8 mouse cellular contexts compared by ENCODE assay signal in genomic region chr2:155517455-155518423, GRCm38 (mm10). TPM values are rescaled to one million over a fixed set of nuclear protein-coding genes. Genes with fewer than 3 reads are reported as not detected.
DNase-seq lines count a peak whose midpoint lies in the region; ATAC-seq lines count a peak whose summit lies in the region.

Gene Acss2 (plus strand): TSS chr2:155517948.
Gene Ggt7 (minus strand): TSS chr2:155518237.

- H3K9ac ChIP-seq in lung, embryonic 16.5 days (ENCODE audit: low read length): peak within 1 kb of the TSS; percentile 78

- peak within 1 kb of the TSS; percentile 36; the same call in 1 of the 2 replicates for H3K27ac ChIP-seq in lung, embryonic 16.5 days (ENCODE audit: low read length)

- H3K36me3 ChIP-seq in lung, embryonic 16.5 days (ENCODE audit: control insufficient read depth, insufficient read depth, low read length): no peaks in the 10 kb centered on the region

- peak; percentile 91 to 96 for ATAC-seq in hematopoietic stem cell, adult 5-6 weeks (replicated peaks in 1 of 2; ENCODE audit: insufficient read depth in 1 of 2, low FRiP score in 2 of 2, low TSS enrichment in 1 of 2, low read depth in 1 of 2, poor library complexity in 2 of 2, severe bottlenecking in 2 of 2)
- peak; percentile 99 for ATAC-seq in lung, embryonic 16.5 days (ENCODE audit: low read depth)

- H3K27me3 ChIP-seq in lung, embryonic 16.5 days (ENCODE audit: control insufficient read depth, insufficient read depth, low read depth, low read length): peaks cover 12% of the 10 kb centered on the region

- DNase-seq in MEL-GATA-1-ER (ENCODE audit: extremely low read depth, low read depth): peak; percentile 88
- DNase-seq in cerebellum, adult 8-10 months: peak; percentile 99
- DNase-seq in forelimb bud, embryonic 11.5 days (ENCODE audit: low read depth, low spot score): peak; percentile 94
- peak; percentile 96 for DNase-seq in layer of hippocampus, adult 9-10 months (ENCODE audit: low spot score)
- DNase-seq in ovary, postnatal 10 days (ENCODE audit: low spot score): peak; percentile 88
- peak; percentile 96 for DNase-seq in thymus, postnatal 10 days (ENCODE audit: low spot score in 2 of 2)

- no peaks in the 10 kb centered on the region for H3K9me3 ChIP-seq in lung, embryonic 16.5 days (ENCODE audit: control insufficient read depth, low read length)

- WGBS in lung, embryonic 16.5 days: 2% methylated on average over 70 of the region's 70 CpGs

- peak within 1 kb of the TSS; percentile 94 for H3K4me2 ChIP-seq in lung, embryonic 16.5 days (ENCODE audit: low read depth, low read length)

- peak within 1 kb of the TSS; percentile 92 for H3K4me3 ChIP-seq in lung, embryonic 16.5 days (ENCODE audit: low read length)

- H3K4me1 ChIP-seq in lung, embryonic 16.5 days (replicated peaks; ENCODE audit: control insufficient read depth, insufficient read depth, low read length): peaks cover 5% of the 10 kb centered on the region

RNA-seq across cellular contexts. Expression of gene Acss2, which starts in this region (rescaled TPM):
- 16.6 and 19.4 TPM in 2 replicates for total RNA-seq in hematopoietic stem cell, adult 5-6 weeks (2017)
- polyA plus RNA-seq in lung, embryonic 16.5 days (2015; fragmentation: Nextera tagmentation; extraction: Ambion mirVana): 11.0 and 13.6 TPM in 2 replicates

RNA-seq across cellular contexts. Expression of gene Ggt7, which starts in this region (rescaled TPM):
- not detected in 2 replicates for total RNA-seq in hematopoietic stem cell, adult 5-6 weeks (2017)
- polyA plus RNA-seq in lung, embryonic 16.5 days (2015; fragmentation: Nextera tagmentation; extraction: Ambion mirVana): 3.5 TPM in 2 replicates

Comparison
In these comparisons a context has a peak if more than half of its experiments do, and no peak if none do; other contexts are left out.
1. Peak in every context shown above with its lines: DNase-seq, ATAC-seq, H3K4me3 ChIP-seq and H3K27ac ChIP-seq.